Mouse (Mus musculus) layer of hippocampus, adult 9-11 months (tissue): Measurements from ENCODE around the gene Coil.

Experiments
- DNase-seq: peaks from one replicate; pipeline ENCODE4 v3.0.0; 2022

The Coil gene

DNA sequence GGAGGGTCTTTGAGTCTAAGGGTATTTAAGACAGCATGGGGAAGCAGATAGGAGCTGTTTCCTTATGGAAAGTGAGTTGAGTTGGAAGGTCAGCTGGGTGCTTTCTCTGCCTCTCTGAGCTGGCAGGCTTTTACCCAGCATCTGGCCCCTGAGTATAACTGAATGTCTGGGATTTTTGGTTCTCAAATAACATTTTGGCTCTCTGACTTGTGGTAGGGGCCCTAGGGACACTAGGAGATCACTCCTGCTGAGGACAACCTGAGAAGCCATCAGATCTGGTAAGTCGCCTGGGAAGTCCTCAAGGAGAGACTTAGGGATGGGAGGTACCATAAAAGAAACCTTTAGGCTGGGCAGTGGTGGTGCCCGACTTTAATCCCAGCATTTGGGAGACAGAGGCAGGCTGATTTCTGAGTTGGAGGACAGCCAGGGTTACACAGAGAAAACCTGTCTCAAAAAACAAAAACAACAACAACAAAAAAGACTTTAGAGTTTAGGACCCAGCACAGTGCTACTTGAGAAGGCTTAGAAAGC, at the start of gene Coil:
Gene Coil, plus strand, starts transcription at position 51 of the 531 bp plus-strand sequence.
- DNase-seq, result no peak

DNA sequence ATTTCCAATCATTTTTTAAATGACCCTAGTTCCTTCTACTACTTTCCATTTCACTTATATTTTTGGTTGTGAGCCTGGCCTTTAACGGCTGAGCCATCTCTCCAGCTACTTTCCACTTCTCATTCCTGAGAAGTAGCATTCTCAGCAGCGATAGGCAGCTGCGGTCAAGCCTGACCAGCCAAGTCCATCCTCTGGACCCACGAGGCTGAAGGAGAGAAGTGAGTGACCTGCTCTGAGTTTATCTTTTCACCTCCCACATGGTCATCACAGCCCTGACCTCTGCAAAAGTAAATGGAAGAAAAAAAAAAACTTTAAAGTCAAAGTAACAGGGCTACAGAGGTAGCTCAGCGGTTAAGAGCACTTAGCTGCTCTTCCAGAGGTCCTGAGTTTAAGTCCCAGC, 43.5 kb upstream of the Coil start:
- DNase-seq, result no peak

DNA sequence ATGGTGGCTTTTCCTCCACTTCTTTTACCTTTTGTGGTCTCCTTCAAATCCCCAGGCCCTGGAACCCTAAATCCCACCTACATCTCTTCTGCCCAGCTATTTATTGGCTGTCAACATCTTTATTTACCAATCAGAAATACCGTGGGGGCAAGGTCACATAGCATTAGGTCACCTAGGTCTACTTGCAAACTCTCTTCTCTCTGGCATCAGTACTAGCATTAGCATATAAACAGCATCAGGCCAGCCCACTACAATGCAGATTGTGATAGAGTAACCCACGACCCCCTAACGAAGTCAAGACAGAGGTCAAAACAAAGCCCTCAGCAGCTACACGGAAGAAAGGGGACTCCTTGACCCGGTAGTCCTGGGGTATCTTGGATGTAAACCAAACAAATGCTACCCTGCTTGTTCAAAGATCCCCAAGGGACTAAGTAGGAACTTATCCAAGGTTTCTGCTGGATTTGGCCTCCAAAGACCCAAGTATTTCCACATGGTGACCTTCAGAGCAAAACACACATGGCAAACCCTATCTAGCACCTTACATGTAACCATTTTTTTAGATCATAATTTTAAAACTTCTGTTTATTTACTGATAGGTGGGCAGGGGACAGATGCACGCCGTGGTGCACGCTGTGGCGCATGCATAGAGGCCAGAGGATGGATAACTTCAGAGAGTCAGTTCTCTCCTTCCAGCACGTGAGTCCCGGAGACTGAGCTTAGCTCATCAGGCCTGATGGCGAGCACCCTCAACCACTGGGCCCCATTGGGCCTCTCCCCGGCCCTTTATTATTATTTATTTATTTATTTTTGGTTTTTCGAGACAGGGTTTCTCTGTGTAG, 38.1 kb upstream of the Coil start:
- no peak for DNase-seq

DNA sequence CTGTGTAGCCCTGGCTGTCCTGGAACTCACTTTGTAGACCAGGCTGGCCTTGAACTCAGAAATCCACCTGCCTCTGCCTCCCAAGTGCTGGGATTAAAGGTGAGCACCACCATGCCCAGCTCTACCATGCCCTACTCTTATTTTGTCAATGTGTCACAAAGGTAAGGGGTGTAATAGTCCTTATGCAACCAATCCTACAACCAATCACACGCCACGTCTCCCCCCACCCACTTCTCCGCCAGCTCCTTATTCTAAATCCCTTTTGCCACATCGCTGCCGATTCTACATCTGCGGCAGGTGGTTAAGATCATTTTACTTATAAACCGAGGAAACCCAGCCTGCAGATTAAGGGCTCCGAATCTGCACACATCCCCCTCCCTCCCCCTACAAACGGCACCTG, 37.0 kb upstream of the Coil start:
- no peak for DNase-seq

DNA sequence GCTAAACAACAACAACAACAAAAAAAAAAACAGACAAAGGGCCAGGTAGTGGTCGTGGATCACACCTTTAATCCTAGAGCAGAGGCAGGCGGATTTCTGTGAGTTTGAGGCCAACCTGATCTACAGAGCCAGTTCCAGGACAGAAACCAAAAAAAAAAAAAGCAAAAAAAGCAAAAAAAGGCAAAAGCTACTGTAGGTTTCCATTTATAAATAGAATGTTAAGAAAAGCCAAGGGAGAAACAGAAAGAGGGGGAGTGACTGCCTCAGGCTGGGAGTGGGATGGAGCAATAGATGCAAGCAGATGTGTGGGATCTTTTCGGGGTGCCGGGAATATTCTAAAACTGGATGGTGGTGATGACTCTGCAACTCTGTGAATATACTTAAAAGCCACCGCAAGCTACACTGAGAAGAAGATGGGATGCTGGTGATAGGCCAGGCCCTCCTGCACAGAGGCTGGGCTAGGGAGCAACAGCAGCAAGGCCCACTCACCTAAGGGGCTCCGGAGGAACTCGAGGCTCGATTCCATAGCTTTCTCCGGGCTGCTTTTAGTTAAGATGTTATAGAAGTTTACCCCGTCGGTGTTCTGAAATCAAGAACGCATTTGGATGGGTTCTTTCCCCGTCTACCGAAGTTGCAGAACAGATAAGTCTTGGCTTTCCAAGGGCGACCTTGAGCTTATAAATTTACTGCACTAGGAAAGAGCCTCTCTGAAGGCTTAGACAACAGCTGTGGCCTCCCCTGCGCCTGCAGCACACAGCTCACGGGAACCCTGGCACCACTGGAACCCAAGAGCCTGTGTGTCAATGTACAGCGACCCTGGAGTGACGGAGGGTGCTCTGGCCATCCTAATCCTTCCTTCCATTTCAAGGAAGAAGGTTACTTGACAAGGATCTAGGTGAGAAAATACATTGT, 35.7 kb upstream of the Coil start:
- peak; percentile 38 for DNase-seq

DNA sequence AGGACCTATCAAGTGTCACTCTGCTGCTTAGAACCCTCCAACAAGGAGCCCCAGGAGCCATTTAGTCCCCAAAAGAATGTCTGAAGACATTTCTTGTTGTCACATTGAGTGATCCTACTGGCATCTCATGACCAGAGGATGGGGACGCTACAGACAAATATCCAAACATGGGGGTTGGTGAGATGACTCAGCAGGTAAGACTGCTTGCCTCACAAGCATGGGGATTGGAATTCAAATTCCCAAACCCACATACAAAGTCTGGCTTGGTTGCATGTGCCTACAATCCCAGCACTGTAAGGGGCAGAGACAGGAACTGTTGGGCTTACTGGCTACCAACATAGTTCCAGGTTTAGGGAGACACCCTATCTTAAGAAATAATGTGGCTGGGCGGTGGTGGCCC, 32.2 kb upstream of the Coil start:
- DNase-seq, result no peak

DNA sequence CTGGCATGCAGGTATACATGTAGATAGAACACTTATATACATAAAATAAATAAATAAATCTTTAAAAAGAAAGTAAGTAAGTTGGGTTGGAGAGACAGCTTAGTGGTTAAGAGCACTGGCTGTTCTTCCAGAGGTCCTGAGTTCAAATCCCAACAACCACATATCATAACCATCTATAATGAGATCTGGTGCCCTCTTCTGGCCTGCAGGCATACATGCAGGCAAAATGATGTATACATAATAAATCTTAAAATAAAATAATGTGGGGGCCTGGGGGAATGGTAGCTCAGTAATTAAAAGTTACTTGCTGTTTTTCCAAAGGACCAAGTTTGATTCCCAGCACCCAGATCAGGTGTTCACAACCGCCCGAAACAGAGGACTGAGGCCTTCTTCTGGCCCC, 31.3 kb upstream of the Coil start:
- DNase-seq, result no peak

DNA sequence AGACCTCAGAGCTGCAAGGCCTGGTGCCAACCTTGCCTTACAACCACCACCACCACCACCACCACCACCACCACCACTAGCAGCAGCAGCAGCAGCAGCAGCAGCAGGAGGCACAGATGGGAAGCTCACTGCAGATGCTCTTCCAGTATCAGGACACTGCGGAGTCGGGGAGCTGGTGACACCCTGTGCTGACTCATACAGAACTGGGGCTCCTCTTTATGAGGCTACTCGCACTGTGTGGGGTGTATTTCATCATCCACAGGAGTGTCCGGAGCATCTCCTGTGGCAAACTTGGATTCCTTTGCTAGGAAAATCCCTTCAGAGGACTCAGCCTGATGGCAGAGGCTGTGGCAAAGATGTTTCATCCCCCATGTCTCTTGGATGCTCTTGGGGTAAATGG, 30.4 kb upstream of the Coil start:
- peak; percentile 32 for DNase-seq

DNA sequence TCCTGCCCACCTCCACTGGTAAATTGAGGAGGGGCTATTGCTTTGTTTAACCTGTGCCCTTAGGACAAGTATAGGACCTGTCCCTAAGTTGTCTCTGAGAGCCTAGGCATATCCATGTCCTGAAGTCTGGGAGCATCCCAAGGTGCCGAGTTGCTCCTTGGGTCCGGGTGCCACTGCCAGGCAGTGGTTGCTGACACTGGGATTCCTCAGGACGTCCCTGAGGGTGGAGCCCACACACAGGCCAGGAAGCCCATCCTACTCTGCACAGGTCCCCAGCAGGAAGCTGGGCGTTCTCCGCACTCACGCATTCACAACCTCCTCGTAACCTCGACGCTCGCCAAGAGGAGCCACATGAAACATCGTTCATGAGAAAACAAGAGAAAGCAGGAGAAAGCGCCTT, 28.6 kb upstream of the Coil start:
- DNase-seq, result no peak

DNA sequence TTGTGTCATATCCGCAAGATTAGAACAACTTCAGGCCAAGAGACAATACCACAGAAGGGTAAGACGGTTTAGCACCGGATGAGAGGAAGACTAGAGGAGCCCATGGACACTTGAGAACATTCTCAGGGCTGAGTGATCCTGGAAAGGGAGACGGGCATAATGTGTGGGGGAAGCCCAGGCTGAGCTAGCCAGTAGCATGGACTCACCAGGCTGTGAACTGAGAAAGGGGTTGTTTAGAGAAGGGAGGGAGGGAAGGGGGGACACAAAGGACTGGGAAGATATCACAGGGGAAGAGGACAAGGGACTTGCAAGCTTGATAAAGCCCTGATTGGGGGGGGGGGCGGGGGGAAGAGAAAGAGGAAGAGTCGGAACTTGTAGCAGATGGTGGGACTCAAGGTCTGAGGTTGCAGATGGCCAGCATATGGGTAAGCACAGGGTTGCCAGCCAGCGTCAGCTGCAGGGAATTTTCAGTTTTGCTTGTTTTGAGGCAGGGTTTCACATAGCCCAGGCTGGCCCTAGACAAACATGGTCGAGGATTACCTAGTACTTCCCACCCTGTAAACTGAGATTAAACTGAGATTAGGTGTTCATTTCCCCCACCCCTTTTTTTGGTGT, 24.0 kb upstream of the Coil start:
- no peak for DNase-seq

DNA sequence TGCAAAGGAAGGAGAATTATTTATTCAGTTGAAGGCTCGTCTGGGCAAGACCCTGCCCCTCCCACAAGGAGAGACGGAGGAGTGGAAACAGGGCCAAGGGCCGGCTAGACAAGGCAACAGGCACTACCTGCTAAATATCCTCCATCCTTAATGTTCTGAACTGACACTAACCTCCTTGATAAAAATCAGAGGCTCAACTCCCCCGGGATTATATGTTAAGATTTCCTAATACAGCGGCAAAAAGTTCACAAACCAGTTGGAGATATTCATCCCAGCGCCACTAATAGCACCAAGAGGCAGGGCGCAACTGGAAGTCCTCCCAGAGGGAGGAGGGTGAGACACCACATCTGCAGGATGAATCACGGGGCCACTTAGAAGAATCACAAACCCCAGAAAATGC, 21.2 kb upstream of the Coil start:
- DNase-seq, result no peak

DNA sequence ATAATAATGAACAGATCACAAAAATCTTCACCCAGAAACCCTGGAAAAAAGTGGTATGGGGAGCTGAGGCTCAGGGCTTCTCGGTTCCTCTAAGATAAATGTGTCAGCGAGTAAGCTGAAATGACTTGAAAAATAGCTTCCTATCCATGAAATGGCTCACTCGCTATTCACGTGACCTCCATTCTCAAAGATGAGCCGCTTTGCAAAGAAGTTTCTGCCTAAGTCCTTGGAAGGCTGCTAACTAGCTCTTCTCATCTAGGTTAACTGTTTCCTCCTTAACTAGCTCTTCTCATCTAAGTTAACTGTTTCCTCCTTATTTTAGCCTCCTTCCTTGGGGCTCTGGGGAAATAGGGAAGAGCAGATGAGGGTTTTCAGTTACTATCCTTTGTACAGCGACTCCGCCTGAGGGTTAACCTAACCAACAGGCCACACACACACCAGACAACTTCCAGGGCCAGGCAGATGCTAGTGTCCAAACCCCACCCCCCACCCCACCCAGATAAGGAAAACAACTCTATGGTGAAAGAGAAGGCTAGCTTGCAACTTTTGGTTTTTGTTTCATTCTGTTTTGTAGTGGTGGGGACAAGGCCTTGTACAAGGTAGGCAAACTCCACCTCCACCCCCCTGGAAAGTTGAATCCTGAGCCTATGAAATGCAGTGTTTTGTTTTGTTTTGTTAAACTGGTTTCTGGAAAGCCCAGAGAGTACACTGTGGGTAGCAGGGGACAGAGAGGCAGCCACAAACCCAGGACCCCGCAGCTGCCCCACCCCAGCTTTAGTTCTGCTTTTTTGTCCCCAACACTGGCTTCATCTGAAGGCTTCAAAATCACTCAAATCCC, 20.0 kb upstream of the Coil start:
- no peak for DNase-seq

DNA sequence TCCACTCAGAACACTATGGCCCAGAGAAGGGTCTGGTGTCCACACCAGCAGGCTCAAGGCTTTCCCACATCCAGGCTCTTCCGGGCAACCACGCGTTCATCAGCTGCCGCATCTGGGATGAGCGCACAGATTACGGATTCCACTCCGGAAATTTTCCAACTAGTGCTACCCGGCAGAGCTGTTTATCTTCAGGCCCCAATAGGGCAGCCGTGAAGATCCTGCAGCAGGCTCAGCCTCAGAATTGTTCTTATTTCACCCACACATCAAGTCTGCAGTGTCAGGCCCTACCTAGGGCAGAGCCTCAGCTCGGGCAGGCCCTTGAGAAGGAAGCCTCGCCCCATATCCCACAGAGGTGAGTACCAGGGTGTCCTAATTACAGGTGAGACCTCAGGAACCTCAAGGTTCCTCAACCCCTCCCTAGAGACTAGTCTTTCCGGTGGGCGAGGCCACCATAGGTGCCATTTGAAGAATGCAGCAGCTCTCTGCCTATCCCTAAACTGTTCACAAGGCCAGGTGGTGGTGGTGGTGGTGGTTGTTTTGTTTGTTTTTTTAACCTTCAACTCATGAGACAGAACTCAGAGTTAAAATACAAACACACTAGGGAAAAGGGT, 19.3 kb upstream of the Coil start:
- DNase-seq, result no peak

DNA sequence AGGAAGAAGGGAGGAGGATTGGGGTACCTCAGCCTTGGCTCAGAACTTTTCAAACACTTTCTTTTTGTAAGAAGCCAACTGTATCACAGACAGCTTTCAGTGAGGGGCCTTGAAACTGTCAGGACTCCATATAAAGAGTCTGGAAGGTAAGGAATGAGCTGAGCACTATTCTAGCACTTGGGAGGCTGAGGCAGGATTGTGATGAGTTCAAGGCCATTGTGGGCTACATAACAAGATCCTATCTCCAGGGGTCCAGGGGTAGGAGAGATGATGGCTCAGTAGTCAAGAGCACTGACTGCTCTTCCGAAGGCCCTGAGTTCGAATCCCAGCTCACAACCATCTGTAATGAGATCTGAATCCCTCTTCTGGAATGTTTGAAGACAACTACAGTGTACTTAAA, 18.5 kb upstream of the Coil start:
- DNase-seq, result no peak

DNA sequence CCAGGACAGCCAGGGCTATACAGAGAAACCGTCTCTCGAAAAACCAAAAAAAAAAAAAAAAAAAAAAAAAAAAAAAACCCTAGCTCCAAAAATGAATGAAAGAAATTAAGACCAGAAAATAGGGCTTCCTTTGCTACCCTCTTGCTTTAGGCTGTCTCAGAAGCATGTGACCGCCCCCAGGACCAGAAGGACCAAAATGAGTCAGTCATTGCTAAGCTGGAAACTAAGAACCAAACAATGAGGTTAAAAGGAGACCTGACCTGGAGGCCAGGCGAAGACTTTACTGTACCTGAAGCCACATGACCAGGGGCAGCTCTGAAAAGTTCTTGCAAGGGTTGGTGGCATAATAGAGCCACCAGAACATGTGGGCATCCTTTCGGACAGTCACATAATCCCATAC, 17.9 kb upstream of the Coil start:
- DNase-seq, result no peak

DNA sequence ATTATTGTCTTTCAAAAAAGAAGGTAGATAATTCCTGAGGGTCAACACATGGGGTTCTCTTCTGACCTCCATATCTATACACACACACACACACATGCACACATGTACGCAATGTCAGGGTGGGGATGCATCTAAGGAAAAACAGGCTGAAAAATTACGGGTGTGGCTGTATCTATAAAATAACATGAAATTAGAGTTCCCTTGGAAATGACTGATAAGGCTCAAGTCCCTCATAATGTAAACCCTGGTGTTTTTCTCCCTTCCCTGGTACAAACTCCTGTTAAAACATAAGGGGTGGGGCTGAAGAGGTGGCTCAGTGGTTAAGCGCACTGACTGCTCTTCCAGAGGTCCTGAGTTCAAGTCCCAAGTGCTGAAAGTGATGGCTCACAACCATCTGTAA, 16.5 kb upstream of the Coil start:
- DNase-seq, result no peak

DNA sequence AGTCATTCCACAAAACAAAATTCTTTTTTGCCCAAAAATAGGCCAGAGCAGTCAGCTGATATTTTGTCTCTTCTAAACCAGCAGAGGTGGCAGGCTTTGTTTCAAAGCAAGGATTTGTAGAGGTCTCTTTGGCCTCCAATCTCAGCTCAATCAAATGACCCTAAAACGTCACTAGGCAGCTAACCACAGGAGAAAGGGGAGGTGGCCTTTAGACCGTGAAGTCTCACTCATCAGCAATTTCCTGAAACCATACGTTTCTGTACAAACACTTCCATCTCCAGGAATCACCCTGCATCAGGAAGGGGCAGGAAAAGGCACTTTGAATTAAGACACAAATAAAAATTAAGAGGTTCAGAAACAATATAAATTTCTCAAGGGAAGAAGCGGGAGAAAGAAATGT, 15.2 kb upstream of the Coil start:
- DNase-seq, result no peak

DNA sequence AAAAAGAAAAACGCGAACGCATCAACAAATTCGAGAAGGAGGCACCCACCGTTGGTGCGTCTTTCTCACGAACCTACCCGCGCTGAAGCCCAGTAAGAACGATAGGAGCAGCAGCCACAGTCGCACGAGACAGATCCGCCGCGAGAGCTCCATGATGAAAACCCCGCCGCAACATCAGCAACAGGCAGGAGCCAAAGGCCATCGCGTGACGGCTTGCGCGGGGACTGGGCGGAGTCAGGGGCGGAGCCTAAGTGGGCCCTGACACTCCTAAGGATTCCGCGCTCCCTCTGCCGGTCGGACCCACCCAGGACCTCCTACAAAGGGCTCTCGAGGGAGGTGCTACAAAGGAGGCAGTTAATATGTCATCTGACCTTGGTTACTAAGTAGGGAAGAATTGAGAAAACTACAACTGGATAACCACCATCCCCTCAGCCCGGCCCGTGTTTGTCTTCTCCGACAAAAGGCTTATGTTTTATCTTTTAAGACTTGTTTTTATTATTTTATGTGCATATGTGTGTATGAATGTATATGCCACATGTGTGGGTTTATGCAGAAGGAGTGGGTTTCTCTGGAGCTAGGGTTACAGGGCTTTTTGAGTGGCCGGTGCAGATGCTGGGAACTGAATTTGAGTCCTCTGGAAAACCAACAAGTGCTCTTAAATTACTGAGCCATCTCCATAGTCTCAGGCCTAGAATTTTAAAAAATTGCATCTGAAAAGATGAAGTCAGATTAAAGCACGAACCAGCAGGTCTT, 14.7 kb upstream of the Coil start, which contains the start of gene Scpep1:
Gene Scpep1, minus strand, starts transcription at position 249 of the 753 bp plus-strand sequence.
- peak; percentile 96 for DNase-seq

DNA sequence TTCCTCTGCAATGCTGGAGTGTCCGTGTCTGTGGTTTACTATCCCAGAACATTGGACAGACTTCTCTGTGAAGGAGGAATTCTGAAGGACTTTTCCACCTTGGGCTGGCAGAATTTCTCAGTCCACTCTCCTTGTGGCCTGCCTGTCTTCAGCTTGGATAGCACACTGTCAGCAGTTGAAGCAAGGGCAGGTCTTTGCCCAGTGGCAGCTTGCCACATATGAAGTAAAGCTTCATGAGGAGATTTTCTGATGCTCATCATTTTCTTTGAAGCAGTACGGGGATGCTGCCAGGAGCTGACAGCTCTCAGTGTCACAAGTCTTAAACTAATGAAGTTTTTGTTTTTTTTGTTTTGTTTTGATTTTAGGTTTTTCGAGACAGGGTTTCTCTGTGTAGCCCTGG, 11.2 kb upstream of the Coil start:
- no peak for DNase-seq

DNA sequence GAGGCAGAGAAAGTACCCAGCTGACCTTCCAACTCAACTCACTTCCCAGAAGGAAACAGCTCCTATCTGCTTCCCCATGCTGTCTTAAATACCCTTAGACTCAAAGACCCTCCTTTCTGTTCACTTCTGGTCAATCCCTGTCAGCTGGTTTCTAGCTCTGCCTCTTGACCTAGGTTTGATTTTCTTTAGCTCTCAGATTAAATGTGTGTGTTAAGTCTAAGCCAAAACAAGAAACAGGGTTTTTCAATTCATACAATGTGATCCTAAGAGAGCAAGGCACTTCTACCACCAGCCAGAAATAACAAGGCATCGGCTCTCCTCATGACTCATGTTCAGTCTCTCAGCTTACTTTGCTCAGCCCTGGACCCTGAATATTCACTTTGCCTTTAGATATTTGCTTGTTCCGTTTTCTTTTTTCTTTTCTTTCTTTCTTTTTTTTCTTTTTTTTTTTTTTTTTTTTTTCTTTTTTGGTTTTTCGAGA, 3.1 kb upstream of the Coil start, which contains the start of gene Elobl:
Gene Elobl, minus strand, starts transcription at position 51 of the 481 bp plus-strand sequence.
- no peak for DNase-seq
